Mouse (Mus musculus) CD8-positive naive resting alpha-beta T cell, adult 2 months (primary cell): ENCODE results near the gene Taar7e.
"Not testable (repeated sequence)": the region's sequence is repeated elsewhere in the genome, so short reads cannot be mapped to it uniquely, and the experiment has no call there.

Source experiments
- DNase-seq, 2 experiments: peaks; one replicate each; pipeline ENCODE4 v3.0.0; 2022; ENCODE audit warnings: low read depth in 2 of 2, low spot score in 2 of 2

Taar7e gene

GRCm38 (mm10) chr10:24037314-24037713, at the start of gene Taar7e:
Gene Taar7e (plus strand): TSS chr10:24037614.
- DNase-seq = no peak

GRCm38 (mm10) chr10:23993381-23993780, 44.0 kb upstream of the Taar7e start, which contains the start of gene Taar7a:
Gene Taar7a (minus strand): TSS chr10:23993481.
- DNase-seq = no peak

GRCm38 (mm10) chr10:23999639-24000038, 37.8 kb upstream of the Taar7e start, which contains the start of gene Taar7b:
Gene Taar7b (plus strand): TSS chr10:23999939.
- DNase-seq = no peak

GRCm38 (mm10) chr10:24006442-24006841, 31.0 kb upstream of the Taar7e start:
- no peak for DNase-seq

- no peak for DNase-seq
Observed at GRCm38 (mm10) chr10:24007034-24007433, 30.4 kb upstream of the Taar7e start.

GRCm38 (mm10) chr10:24008143-24008542, 29.3 kb upstream of the Taar7e start:
- no peak for DNase-seq

GRCm38 (mm10) chr10:24026922-24027321, 10.5 kb upstream of the Taar7e start, which contains the start of gene Taar7d:
Gene Taar7d (plus strand): TSS chr10:24027222.
- DNase-seq = no peak

GRCm38 (mm10) chr10:24031347-24031746, 6.1 kb upstream of the Taar7e start:
- DNase-seq = no peak

- DNase-seq = no peak
Observed at GRCm38 (mm10) chr10:24040120-24040869, 2.9 kb downstream of the Taar7e start.

- DNase-seq = no peak
Observed at GRCm38 (mm10) chr10:24049210-24049609, 11.8 kb downstream of the Taar7e start, which contains the start of gene Taar7f. Gene Taar7f (plus strand): TSS chr10:24049510.

GRCm38 (mm10) chr10:24052039-24052438, 14.6 kb downstream of the Taar7e start:
- no peak for DNase-seq

GRCm38 (mm10) chr10:24058986-24059385, 21.6 kb downstream of the Taar7e start:
- no peak for DNase-seq

GRCm38 (mm10) chr10:24074751-24075150, 37.3 kb downstream of the Taar7e start:
- not testable (repeated sequence) for DNase-seq

GRCm38 (mm10) chr10:24076200-24076599, 38.8 kb downstream of the Taar7e start, which contains the start of gene Taar8a:
Gene Taar8a (plus strand): TSS chr10:24076500.
- DNase-seq = not testable (repeated sequence)

GRCm38 (mm10) chr10:24080166-24080565, 42.8 kb downstream of the Taar7e start:
- DNase-seq = no peak

GRCm38 (mm10) chr10:24085936-24086335, 48.5 kb downstream of the Taar7e start:
- DNase-seq = no peak

- no peak for DNase-seq
Observed at GRCm38 (mm10) chr10:24086555-24086954, 49.1 kb downstream of the Taar7e start.

GRCm38 (mm10) chr10:24087168-24087567, 49.8 kb downstream of the Taar7e start:
- DNase-seq = no peak
